Mouse (Mus musculus): ENCODE measurements at regions not wholly inside any gene's neighbourhood (a gene's known extent, or its start where the extent isn't known, plus 50 kb on each side); places are given as distances from the start of the nearest gene placed in this dataset.
A peak's percentile ranks its signal among the peaks of the same experiment; 100 is the strongest.

- Histone ChIP-seq H3K27ac (no peak overlapping the region), H3K4me3 (no peak overlapping the region), H3K4me1 (replicated peaks) (peaks cover 4% of the 10 kb centered on the region), H3K9ac (no peak overlapping the region), H3K36me3 (no peaks in the 10 kb centered on the region), H3K27me3 (no peaks in the 10 kb centered on the region), H3K9me3 (replicated peaks) (no peaks in the 10 kb centered on the region), H3K4me2 (no peak overlapping the region)
- ATAC-seq (replicated peaks; ENCODE audit: insufficient number of reproducible peaks, insufficient read depth, low FRiP score, low read depth): no peak
- WGBS: 57% methylated on average over 13 of the region's 13 CpGs
Observed at GRCm38 (mm10) chr3:41239801-41240200, 157.0 kb upstream of the Pgrmc2 start.

GRCm38 (mm10) chr3:41239246-41239645 is 156.4 kb upstream of the Pgrmc2 start:
- H3K36me3 ChIP-seq: no peaks in the 10 kb centered on the region
- 84% methylated on average over 6 of the region's 6 CpGs for WGBS
- no peaks in the 10 kb centered on the region for H3K9me3 ChIP-seq (replicated peaks)
- no peak overlapping the region for H3K4me2 ChIP-seq
- H3K4me1 ChIP-seq (replicated peaks): peaks cover 7% of the 10 kb centered on the region
- H3K27ac ChIP-seq: no peak overlapping the region
- no peaks in the 10 kb centered on the region for H3K27me3 ChIP-seq
- ATAC-seq (replicated peaks; ENCODE audit: insufficient number of reproducible peaks, insufficient read depth, low FRiP score, low read depth): no peak
- H3K4me3 ChIP-seq: no peak overlapping the region
- H3K9ac ChIP-seq: no peak overlapping the region

- ATAC-seq (replicated peaks; ENCODE audit: insufficient number of reproducible peaks, insufficient read depth, low FRiP score, low read depth): no peak
- Histone ChIP-seq H3K9ac (no peak overlapping the region), H3K9me3 (replicated peaks) (no peaks in the 10 kb centered on the region), H3K27me3 (no peaks in the 10 kb centered on the region), H3K27ac (no peak overlapping the region), H3K4me3 (no peak overlapping the region), H3K4me1 (replicated peaks) (peaks cover 9% of the 10 kb centered on the region), H3K36me3 (no peaks in the 10 kb centered on the region), H3K4me2 (no peak overlapping the region)
- 80% methylated on average over 7 of the region's 7 CpGs for WGBS
Observed at GRCm38 (mm10) chr3:41238046-41238445, 155.2 kb upstream of the Pgrmc2 start.

GRCm38 (mm10) chr3:41235610-41236009 is 152.8 kb upstream of the Pgrmc2 start:
- WGBS: 93% methylated on average over 2 of the region's 2 CpGs
- peaks cover 9% of the 10 kb centered on the region for H3K4me1 ChIP-seq (replicated peaks)

GRCm38 (mm10) chr3:41234994-41235393 is 152.1 kb upstream of the Pgrmc2 start:
- no peaks in the 10 kb centered on the region for H3K9me3 ChIP-seq (replicated peaks)
- no peaks in the 10 kb centered on the region for H3K36me3 ChIP-seq
- 31% methylated on average over 9 of the region's 9 CpGs for WGBS
- peaks cover 9% of the 10 kb centered on the region for H3K4me1 ChIP-seq (replicated peaks)
- H3K4me2 ChIP-seq: peak overlapping the region; percentile 31
- no peak for ATAC-seq (replicated peaks; ENCODE audit: insufficient number of reproducible peaks, insufficient read depth, low FRiP score, low read depth)
- no peak overlapping the region for H3K9ac ChIP-seq
- H3K27ac ChIP-seq: no peak overlapping the region
- H3K27me3 ChIP-seq: no peaks in the 10 kb centered on the region
- no peak overlapping the region for H3K4me3 ChIP-seq

More at GRCm38 (mm10) chr3:41235610-41236009, 152.8 kb upstream of the Pgrmc2 start:
- no peak overlapping the region for H3K4me2 ChIP-seq
- no peaks in the 10 kb centered on the region for H3K27me3 ChIP-seq
- H3K27ac ChIP-seq: no peak overlapping the region
- no peak for ATAC-seq (replicated peaks; ENCODE audit: insufficient number of reproducible peaks, insufficient read depth, low FRiP score, low read depth)
- H3K9ac ChIP-seq: no peak overlapping the region
- no peaks in the 10 kb centered on the region for H3K9me3 ChIP-seq (replicated peaks)
- no peaks in the 10 kb centered on the region for H3K36me3 ChIP-seq
- no peak overlapping the region for H3K4me3 ChIP-seq

GRCm38 (mm10) chr3:41234191-41234590 is 151.3 kb upstream of the Pgrmc2 start:
- Histone ChIP-seq H3K4me3 (no peak overlapping the region), H3K4me2 (no peak overlapping the region)
- 70% methylated on average over 7 of the region's 7 CpGs for WGBS

GRCm38 (mm10) chr3:41233439-41233838 is 150.6 kb upstream of the Pgrmc2 start:
- H3K4me1 ChIP-seq (replicated peaks): peaks cover 21% of the 10 kb centered on the region
- no peaks in the 10 kb centered on the region for H3K27me3 ChIP-seq
- H3K36me3 ChIP-seq: no peaks in the 10 kb centered on the region
- H3K4me2 ChIP-seq: no peak overlapping the region
- 80% methylated on average over 8 of the region's 8 CpGs for WGBS
- no peak overlapping the region for H3K27ac ChIP-seq
- ATAC-seq (replicated peaks; ENCODE audit: insufficient number of reproducible peaks, insufficient read depth, low FRiP score, low read depth): no peak
- H3K4me3 ChIP-seq: no peak overlapping the region
- H3K9me3 ChIP-seq (replicated peaks): no peaks in the 10 kb centered on the region
- H3K9ac ChIP-seq: no peak overlapping the region

More at GRCm38 (mm10) chr3:41234191-41234590, 151.3 kb upstream of the Pgrmc2 start:
- Histone ChIP-seq H3K9me3 (replicated peaks) (no peaks in the 10 kb centered on the region), H3K9ac (no peak overlapping the region), H3K4me1 (replicated peaks) (peaks cover 15% of the 10 kb centered on the region), H3K27me3 (no peaks in the 10 kb centered on the region), H3K36me3 (no peaks in the 10 kb centered on the region), H3K27ac (no peak overlapping the region)
- no peak for ATAC-seq (replicated peaks; ENCODE audit: insufficient number of reproducible peaks, insufficient read depth, low FRiP score, low read depth)

- Histone ChIP-seq H3K27ac (no peak overlapping the region), H3K9ac (no peak overlapping the region), H3K36me3 (no peaks in the 10 kb centered on the region), H3K4me2 (no peak overlapping the region), H3K4me3 (no peak overlapping the region), H3K4me1 (replicated peaks) (peaks cover 21% of the 10 kb centered on the region), H3K9me3 (replicated peaks) (no peaks in the 10 kb centered on the region), H3K27me3 (no peaks in the 10 kb centered on the region)
- no peak for ATAC-seq (replicated peaks; ENCODE audit: insufficient number of reproducible peaks, insufficient read depth, low FRiP score, low read depth)
- WGBS: 93% methylated on average over 3 of the region's 3 CpGs
Observed at GRCm38 (mm10) chr3:41230961-41231377, 148.1 kb upstream of the Pgrmc2 start.

GRCm38 (mm10) chr3:41229493-41229892 is 146.6 kb upstream of the Pgrmc2 start:
- Histone ChIP-seq H3K9ac (no peak overlapping the region), H3K4me3 (no peak overlapping the region), H3K4me2 (no peak overlapping the region), H3K27ac (no peak overlapping the region), H3K9me3 (replicated peaks) (no peaks in the 10 kb centered on the region), H3K4me1 (replicated peaks) (peaks cover 14% of the 10 kb centered on the region), H3K36me3 (no peaks in the 10 kb centered on the region), H3K27me3 (no peaks in the 10 kb centered on the region)
- 56% methylated on average over 2 of the region's 2 CpGs for WGBS
- no peak for ATAC-seq (replicated peaks; ENCODE audit: insufficient number of reproducible peaks, insufficient read depth, low FRiP score, low read depth)

- 11% methylated on average over 7 of the region's 7 CpGs for WGBS
- peak; percentile 87 for ATAC-seq (replicated peaks; ENCODE audit: insufficient number of reproducible peaks, insufficient read depth, low FRiP score, low read depth)
- H3K27me3 ChIP-seq: no peaks in the 10 kb centered on the region
- no peak overlapping the region for H3K27ac ChIP-seq
- H3K4me2 ChIP-seq: peak overlapping the region; percentile 48
- H3K4me1 ChIP-seq (replicated peaks): peaks cover 12% of the 10 kb centered on the region
- no peaks in the 10 kb centered on the region for H3K36me3 ChIP-seq
- no peak overlapping the region for H3K4me3 ChIP-seq
- no peaks in the 10 kb centered on the region for H3K9me3 ChIP-seq (replicated peaks)
- H3K9ac ChIP-seq: no peak overlapping the region
Observed at GRCm38 (mm10) chr3:41228536-41228935, 145.7 kb upstream of the Pgrmc2 start.

GRCm38 (mm10) chr3:41220746-41221145 is 137.9 kb upstream of the Pgrmc2 start:
- Histone ChIP-seq H3K4me2 (no peak overlapping the region), H3K4me1 (replicated peaks) (no peaks in the 10 kb centered on the region), H3K9ac (no peak overlapping the region), H3K4me3 (no peak overlapping the region), H3K27me3 (no peaks in the 10 kb centered on the region), H3K27ac (no peak overlapping the region), H3K9me3 (replicated peaks) (no peaks in the 10 kb centered on the region), H3K36me3 (no peaks in the 10 kb centered on the region)
- no peak for ATAC-seq (replicated peaks; ENCODE audit: insufficient number of reproducible peaks, insufficient read depth, low FRiP score, low read depth)

- H3K27me3 ChIP-seq: no peaks in the 10 kb centered on the region
- no peaks in the 10 kb centered on the region for H3K36me3 ChIP-seq
- WGBS: 93% methylated on average over 3 of the region's 3 CpGs
- H3K4me2 ChIP-seq: no peak overlapping the region
- no peak for ATAC-seq (replicated peaks; ENCODE audit: insufficient number of reproducible peaks, insufficient read depth, low FRiP score, low read depth)
- no peak overlapping the region for H3K27ac ChIP-seq
- H3K9me3 ChIP-seq (replicated peaks): no peaks in the 10 kb centered on the region
- H3K4me3 ChIP-seq: no peak overlapping the region
- H3K9ac ChIP-seq: no peak overlapping the region
- H3K4me1 ChIP-seq (replicated peaks): no peaks in the 10 kb centered on the region
Observed at GRCm38 (mm10) chr3:41217770-41218169, 134.9 kb upstream of the Pgrmc2 start.

Data from heart, embryonic 15.5 days (tissue).